Mouse (Mus musculus) frontal cortex, postnatal 36 days (tissue): ENCODE measurements around the gene Aco2.

ENCODE experiments used
- DNase-seq, 2 experiments: peaks; one replicate each; pipeline ENCODE4 v3.0.0; 2022; ENCODE audit warnings: low spot score in 2 of 2

The Aco2 gene

GRCm38 (mm10) chr15:81920546-81921217 lies 48.6 kb downstream of the Aco2 start:
- DNase-seq: peak in 1 of 2 experiments; percentile 50

- DNase-seq: no peak
Measured at GRCm38 (mm10) chr15:81921255-81921654, 49.1 kb downstream of the Aco2 start.

- DNase-seq: no peak
Measured at GRCm38 (mm10) chr15:81924933-81925332, 52.8 kb downstream of the Aco2 start.

GRCm38 (mm10) chr15:81925760-81926445 lies 53.8 kb downstream of the Aco2 start, which contains the start of gene Polr3h:
Gene Polr3h (minus strand): TSS chr15:81926240.
- DNase-seq: peak; percentile 88 to 93

GRCm38 (mm10) chr15:81926446-81926822 lies 54.3 kb downstream of the Aco2 start:
- no peak for DNase-seq

GRCm38 (mm10) chr15:81927741-81928140 lies 55.6 kb downstream of the Aco2 start:
- no peak for DNase-seq

GRCm38 (mm10) chr15:81928277-81928676 lies 56.2 kb downstream of the Aco2 start:
- DNase-seq: no peak

- peak; percentile 72 to 84 for DNase-seq
Measured at GRCm38 (mm10) chr15:81932951-81933470, 60.9 kb downstream of the Aco2 start.

GRCm38 (mm10) chr15:81933986-81934385 lies 61.9 kb downstream of the Aco2 start:
- DNase-seq: no peak

GRCm38 (mm10) chr15:81935869-81936637 lies 63.9 kb downstream of the Aco2 start:
- DNase-seq: no peak

- DNase-seq: peak; percentile 63 to 66
Measured at GRCm38 (mm10) chr15:81936679-81937078, 64.6 kb downstream of the Aco2 start, which contains the start of gene Csdc2. Gene Csdc2 (plus strand): TSS chr15:81936759.

- DNase-seq: peak; percentile 73 to 81
Measured at GRCm38 (mm10) chr15:81937098-81937972, 65.2 kb downstream of the Aco2 start.

- no peak for DNase-seq
Measured at GRCm38 (mm10) chr15:81938246-81938645, 66.1 kb downstream of the Aco2 start.

GRCm38 (mm10) chr15:81939157-81939715 lies 67.1 kb downstream of the Aco2 start:
- no peak for DNase-seq

GRCm38 (mm10) chr15:81939774-81940173 lies 67.7 kb downstream of the Aco2 start:
- no peak for DNase-seq

GRCm38 (mm10) chr15:81940219-81940618 lies 68.1 kb downstream of the Aco2 start:
- DNase-seq: no peak

- no peak for DNase-seq
Measured at GRCm38 (mm10) chr15:81941010-81941409, 68.9 kb downstream of the Aco2 start.

- no peak for DNase-seq
Measured at GRCm38 (mm10) chr15:81943176-81943749, 71.2 kb downstream of the Aco2 start.

GRCm38 (mm10) chr15:81949076-81949475 lies 77.0 kb downstream of the Aco2 start:
- DNase-seq: no peak

- DNase-seq: no peak
Measured at GRCm38 (mm10) chr15:81949476-81950131, 77.5 kb downstream of the Aco2 start.
